Mouse (Mus musculus) heart, embryonic 12.5 days (tissue): ENCODE measurements around the gene Syt7. TPM values are rescaled to one million over a fixed set of nuclear protein-coding genes. Genes with fewer than 3 reads are reported as not detected.

ENCODE experiments used
- ATAC-seq: fragments of 200-750 bp; cut with Nextera tagmentation; 2 replicates; pipeline ENCODE4 v1.8.0; 2017; ENCODE audit warnings: moderate TSS enrichment, moderate library complexity; ENCODE audit not compliant: insufficient number of reproducible peaks, low FRiP score
- H3K27ac ChIP-seq: fragments of 300-500 bp; sonication (generic); 2 replicates; pipeline ENCODE4 v1.5.1; 2016; ENCODE audit warnings: mild to moderate bottlenecking, moderate library complexity; ENCODE audit not compliant: poor library complexity, severe bottlenecking
- H3K27me3 ChIP-seq: fragments of 300-500 bp; sonication (generic); replicated peaks from 2 replicates; pipeline ENCODE4 v1.6.1; 2016; ENCODE audit warnings: mild to moderate bottlenecking, moderate library complexity
- H3K36me3 ChIP-seq: fragments of 300-500 bp; sonication (generic); 2 replicates; pipeline ENCODE4 v1.6.1; 2016; ENCODE audit warnings: mild to moderate bottlenecking, moderate library complexity
- H3K4me1 ChIP-seq: fragments of 300-500 bp; sonication (generic); replicated peaks from 2 replicates; pipeline ENCODE4 v1.6.1; 2016; ENCODE audit warnings: mild to moderate bottlenecking
- H3K4me2 ChIP-seq: fragments of 300-500 bp; sonication (generic); 2 replicates; pipeline ENCODE4 v1.6.1; 2016; ENCODE audit warnings: mild to moderate bottlenecking, moderate library complexity
- H3K4me3 ChIP-seq: fragments of 300-500 bp; sonication (generic); 2 replicates; pipeline ENCODE4 v1.5.1; 2016; ENCODE audit warnings: mild to moderate bottlenecking
- H3K9ac ChIP-seq: fragments of 300-500 bp; sonication (generic); 2 replicates; pipeline ENCODE4 v1.6.1; 2016; ENCODE audit warnings: mild to moderate bottlenecking, moderate library complexity
- H3K9me3 ChIP-seq: fragments of 300-500 bp; sonication (generic); replicated peaks from 2 replicates; pipeline ENCODE4 v1.6.1; 2016; ENCODE audit warnings: mild to moderate bottlenecking, moderate library complexity
- WGBS: fragments of 180-500 bp; shearing (Covaris S2); methylation state at CpG from one replicate; pipeline ENCODE4 v1.1.7; 2016; 5-methylcytosine and 5-hydroxymethylcytosine counted together
- polyA plus RNA-seq: library from polyadenylated mRNA; unstranded; fragments of >200 nt; fragmentation: Nextera tagmentation; extraction: Ambion mirVana; gene quantifications from 2 replicates; pipeline ENCODE4 v1.2.1, GENCODE M21; 2016

The Syt7 gene
- polyA plus RNA-seq, 1 experiment from 2014 or later = 0.59 TPM

DNA sequence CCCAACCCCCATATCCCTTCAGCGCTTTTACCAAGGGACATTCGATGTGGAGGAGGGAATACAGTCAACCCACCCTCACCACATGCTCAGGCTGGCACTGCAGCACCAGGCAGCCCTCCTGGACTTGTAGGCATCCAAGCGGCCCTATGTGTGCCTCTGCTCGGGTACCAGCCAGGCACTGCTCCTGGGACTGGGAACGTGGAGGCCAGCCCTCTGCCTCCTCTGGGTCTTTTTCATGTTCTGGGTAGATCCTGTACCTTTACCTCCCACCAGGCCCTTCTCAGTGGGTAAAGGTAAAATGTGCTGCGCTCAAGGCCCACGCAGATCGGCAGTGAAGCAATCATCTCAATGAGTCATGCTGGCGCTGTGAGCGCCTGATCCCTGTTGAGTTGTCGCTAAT lies 71.0 kb downstream of the Syt7 start:
- no peaks in the 10 kb centered on the region for H3K36me3 ChIP-seq
- ATAC-seq = no peak

DNA sequence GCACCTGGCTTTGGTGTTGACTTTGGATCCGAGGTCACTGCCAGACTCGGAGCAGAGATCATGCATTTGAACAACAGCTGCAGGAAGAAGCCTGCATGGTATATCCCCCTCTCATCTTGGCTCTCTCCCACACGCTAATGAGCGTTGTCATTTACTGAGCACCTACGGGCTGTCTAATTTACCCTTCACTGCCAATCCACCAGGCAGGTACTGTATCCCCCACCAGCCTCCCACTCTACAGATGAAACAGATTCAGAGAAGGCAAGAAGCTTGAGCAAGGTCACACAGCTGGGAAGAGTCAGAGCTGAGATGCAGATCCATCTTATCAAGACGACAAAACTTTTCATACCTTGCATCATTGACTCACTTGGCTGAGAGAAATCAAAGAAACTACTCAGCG lies 72.7 kb downstream of the Syt7 start:
- Histone ChIP-seq H3K9me3 (no peaks in the 10 kb centered on the region), H3K9ac (no peak overlapping the region), H3K4me1 (peaks cover 16% of the 10 kb centered on the region; the same call in 1 of the 2 replicates), H3K27ac (no peak overlapping the region), H3K36me3 (no peaks in the 10 kb centered on the region), H3K4me2 (no peak overlapping the region), H3K27me3 (peaks cover 95% of the 10 kb centered on the region), H3K4me3 (no peak overlapping the region)
- WGBS = 36% methylated on average over 7 of the region's 7 CpGs
- ATAC-seq = no peak

More for the DNA sequence above, 71.0 kb downstream of the Syt7 start:
- H3K9ac ChIP-seq = no peak overlapping the region
- H3K4me2 ChIP-seq = no peak overlapping the region
- H3K4me3 ChIP-seq = no peak overlapping the region
- H3K27ac ChIP-seq = no peak overlapping the region
- no peaks in the 10 kb centered on the region for H3K9me3 ChIP-seq
- H3K4me1 ChIP-seq = peaks cover 16% of the 10 kb centered on the region; the same call in 1 of the 2 replicates
- peaks cover 97% of the 10 kb centered on the region for H3K27me3 ChIP-seq
- 35% methylated on average over 11 of the region's 11 CpGs for whole genome bisulfite sequencing

DNA sequence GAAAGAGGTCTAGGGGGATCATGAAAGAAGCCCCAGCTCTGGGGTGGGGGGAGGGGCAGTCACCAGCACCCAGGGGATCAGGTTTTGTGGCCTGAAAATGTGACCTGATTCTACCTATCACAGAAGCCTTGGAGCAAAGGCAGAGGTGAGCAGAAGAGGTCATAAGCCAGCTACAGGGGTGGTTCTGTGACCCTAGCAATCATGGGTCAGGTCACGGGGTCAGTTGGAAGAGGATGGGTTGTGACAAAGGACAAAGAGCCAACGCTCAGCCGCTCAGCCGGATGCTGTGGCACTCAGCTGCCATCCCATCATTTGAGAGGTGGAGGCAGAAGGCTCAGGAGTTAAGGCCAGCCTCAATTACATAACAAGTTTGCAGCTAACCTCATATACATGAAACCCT lies 75.5 kb downstream of the Syt7 start:
- peaks cover 91% of the 10 kb centered on the region for H3K27me3 ChIP-seq
- peaks cover 10% of the 10 kb centered on the region; the same call in 1 of the 2 replicates for H3K4me1 ChIP-seq
- no peaks in the 10 kb centered on the region for H3K36me3 ChIP-seq
- H3K9ac ChIP-seq = no peak overlapping the region
- 39% methylated on average over 4 of the region's 4 CpGs for WGBS
- H3K4me3 ChIP-seq = no peak overlapping the region
- no peaks in the 10 kb centered on the region for H3K9me3 ChIP-seq
- no peak overlapping the region for H3K27ac ChIP-seq
- no peak overlapping the region for H3K4me2 ChIP-seq
- no peak for ATAC-seq

DNA sequence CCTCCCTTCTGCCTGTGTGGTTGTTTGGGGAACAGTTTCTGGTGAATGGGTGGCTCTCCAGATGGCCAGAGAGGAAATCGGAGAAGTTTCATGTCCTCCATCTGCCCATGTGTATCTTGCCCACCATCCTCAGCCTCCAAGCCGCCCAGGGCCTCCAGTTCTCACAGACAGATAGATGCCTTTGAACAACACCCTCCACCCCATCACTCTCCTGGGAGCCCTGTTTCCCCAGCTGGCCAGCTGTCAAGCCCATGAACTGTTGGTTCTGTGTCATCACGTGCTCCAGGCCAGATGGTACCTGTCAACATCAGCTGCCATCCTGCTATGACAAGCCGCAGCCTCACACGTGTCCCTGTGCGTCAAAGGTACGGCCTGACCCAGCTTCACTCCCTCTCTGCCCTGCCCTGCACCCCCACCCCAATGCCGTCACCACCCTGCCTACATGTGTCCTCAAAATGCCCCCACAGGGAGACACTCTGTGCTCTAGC lies 80.3 kb downstream of the Syt7 start:
- no peak overlapping the region for H3K4me2 ChIP-seq
- no peaks in the 10 kb centered on the region for H3K36me3 ChIP-seq
- WGBS = 33% methylated on average over 8 of the region's 8 CpGs
- H3K9me3 ChIP-seq = no peaks in the 10 kb centered on the region
- no peak overlapping the region for H3K27ac ChIP-seq
- H3K4me1 ChIP-seq = peaks cover 6% of the 10 kb centered on the region; the same call in 1 of the 2 replicates
- H3K4me3 ChIP-seq = no peak overlapping the region
- H3K9ac ChIP-seq = no peak overlapping the region
- ATAC-seq = no peak; the same call in 1 of the 2 replicates
- H3K27me3 ChIP-seq = peaks cover 71% of the 10 kb centered on the region

DNA sequence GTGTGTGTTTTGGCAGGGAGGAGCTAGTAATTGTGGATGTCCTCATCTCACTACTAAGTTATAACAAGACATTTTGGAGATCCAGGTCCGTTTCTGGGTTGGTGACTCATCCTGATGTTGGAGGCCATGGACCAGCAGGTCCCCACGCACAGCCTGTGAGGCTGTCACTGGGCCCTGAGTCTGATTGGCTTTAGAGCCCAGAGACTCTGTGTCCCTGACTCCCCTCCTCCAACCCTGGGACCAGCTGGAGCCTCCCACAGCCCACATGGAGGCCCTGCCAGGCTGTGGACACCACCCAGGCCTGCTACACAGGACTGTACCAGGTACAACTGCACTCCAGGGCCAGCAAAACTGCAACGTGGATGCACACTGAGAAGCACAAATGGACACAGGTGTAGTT lies 84.1 kb downstream of the Syt7 start:
- no peak for ATAC-seq
- H3K4me3 ChIP-seq = no peak overlapping the region
- H3K9ac ChIP-seq = no peak overlapping the region
- no peak overlapping the region for H3K27ac ChIP-seq
- H3K4me2 ChIP-seq = no peak overlapping the region
- H3K9me3 ChIP-seq = no peaks in the 10 kb centered on the region
- H3K36me3 ChIP-seq = no peaks in the 10 kb centered on the region
- WGBS = 63% methylated on average over 3 of the region's 3 CpGs
- peaks cover 77% of the 10 kb centered on the region for H3K27me3 ChIP-seq
- peaks cover 6% of the 10 kb centered on the region; the same call in 1 of the 2 replicates for H3K4me1 ChIP-seq

GRCm38 (mm10) chr19:10473779-10474178 lies 84.9 kb downstream of the Syt7 start:
- Histone ChIP-seq H3K27ac (no peak overlapping the region), H3K36me3 (no peaks in the 10 kb centered on the region), H3K4me3 (no peak overlapping the region), H3K4me1 (peaks cover 6% of the 10 kb centered on the region; the same call in 1 of the 2 replicates), H3K9ac (no peak overlapping the region), H3K4me2 (no peak overlapping the region), H3K27me3 (peaks cover 78% of the 10 kb centered on the region), H3K9me3 (no peaks in the 10 kb centered on the region)
- peak; percentile 66; the same call in 1 of the 2 replicates for ATAC-seq
- WGBS = 23% methylated on average over 6 of the region's 6 CpGs

DNA sequence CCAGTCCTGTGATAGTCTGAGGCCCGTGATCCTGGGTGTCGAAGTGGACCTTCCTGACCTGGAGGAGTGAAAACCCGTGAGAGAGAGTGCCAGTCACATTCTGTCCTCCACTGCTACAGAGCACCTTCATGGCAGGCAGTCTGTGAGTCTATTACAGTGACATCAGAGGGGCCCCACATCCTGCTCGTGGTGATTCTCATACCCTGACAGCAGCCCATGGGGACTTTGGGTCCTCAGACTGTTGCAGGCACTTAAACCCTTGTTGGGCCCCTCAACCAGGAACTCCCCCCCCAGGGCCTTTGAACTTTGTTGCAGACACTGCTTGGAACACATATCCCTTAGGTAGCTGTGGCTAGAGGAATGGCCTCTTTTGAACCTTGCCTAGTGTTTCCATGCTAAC lies 90.7 kb downstream of the Syt7 start:
- H3K9me3 ChIP-seq = no peaks in the 10 kb centered on the region
- 33% methylated on average over 4 of the region's 4 CpGs for WGBS
- peaks cover 76% of the 10 kb centered on the region for H3K27me3 ChIP-seq
- H3K4me3 ChIP-seq = no peak overlapping the region
- no peak overlapping the region for H3K27ac ChIP-seq
- no peak overlapping the region for H3K9ac ChIP-seq
- H3K4me1 ChIP-seq = peaks cover 13% of the 10 kb centered on the region
- no peak for ATAC-seq
- no peaks in the 10 kb centered on the region for H3K36me3 ChIP-seq
- H3K4me2 ChIP-seq = no peak overlapping the region

GRCm38 (mm10) chr19:10482703-10483102 lies 93.8 kb downstream of the Syt7 start, which contains the start of gene Ppp1r32:
Gene Ppp1r32, minus strand, starts transcription at chr19:10482928.
- Histone ChIP-seq H3K9ac (no peak within 1 kb of the TSS), H3K27ac (no peak within 1 kb of the TSS), H3K4me2 (no peak within 1 kb of the TSS), H3K9me3 (no peaks in the 10 kb centered on the region), H3K4me3 (no peak within 1 kb of the TSS), H3K36me3 (no peaks in the 10 kb centered on the region), H3K27me3 (peaks cover 73% of the 10 kb centered on the region), H3K4me1 (peaks cover 13% of the 10 kb centered on the region)
- ATAC-seq = peak; percentile 35; the same call in 1 of the 2 replicates
- 27% methylated on average over 6 of the region's 6 CpGs for WGBS

DNA sequence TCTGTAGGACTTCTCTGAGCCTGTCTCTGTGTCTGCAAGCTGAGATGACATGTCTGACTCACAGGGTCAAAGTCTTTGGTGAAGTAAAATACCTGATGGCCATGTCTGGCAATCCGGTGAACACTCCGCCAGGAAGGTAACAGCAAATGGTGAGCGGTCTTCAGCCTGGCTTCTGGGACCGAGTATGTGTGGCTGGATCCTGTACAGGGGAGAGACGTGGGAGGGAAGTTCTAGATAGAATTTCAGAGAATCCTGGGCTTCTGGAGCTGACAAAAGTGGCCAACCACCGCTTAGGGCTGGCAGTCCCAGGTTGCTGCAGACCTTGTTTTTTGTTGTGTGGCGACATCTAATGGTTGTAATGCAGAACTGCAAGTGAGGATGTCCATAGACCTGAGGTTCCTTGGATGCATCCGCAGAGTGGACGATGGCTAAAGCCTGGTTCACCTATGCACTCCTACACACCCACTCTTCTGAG lies 97.4 kb downstream of the Syt7 start:
- Histone ChIP-seq H3K4me2 (no peak overlapping the region), H3K9ac (no peak overlapping the region), H3K4me3 (no peak overlapping the region), H3K27ac (no peak overlapping the region), H3K9me3 (no peaks in the 10 kb centered on the region), H3K36me3 (no peaks in the 10 kb centered on the region), H3K4me1 (peaks cover 13% of the 10 kb centered on the region), H3K27me3 (peaks cover 76% of the 10 kb centered on the region)
- ATAC-seq = peak; percentile 46
- 25% methylated on average over 9 of the region's 9 CpGs for WGBS

DNA sequence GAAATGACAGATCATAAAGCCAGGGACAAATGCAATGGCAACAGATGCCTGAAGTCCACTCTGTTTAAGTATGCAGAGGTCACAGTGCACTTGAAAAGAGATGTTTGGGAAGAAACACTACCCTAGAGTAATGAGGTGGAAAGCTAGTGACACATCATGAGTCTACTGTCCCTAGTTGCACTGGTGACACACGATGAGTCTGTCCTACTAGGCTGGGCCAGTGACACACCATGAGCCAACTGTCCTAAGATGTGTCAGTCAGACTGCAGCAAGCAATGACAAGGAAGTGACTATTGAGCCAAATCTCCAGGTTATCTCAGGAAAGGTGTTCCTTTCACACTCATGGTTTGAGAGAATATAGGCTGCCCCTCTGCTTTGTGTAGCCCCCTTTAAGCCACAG lies 106.8 kb downstream of the Syt7 start:
- H3K4me1 ChIP-seq = peaks cover 15% of the 10 kb centered on the region; the same call in 1 of the 2 replicates
- peaks cover 28% of the 10 kb centered on the region for H3K27me3 ChIP-seq
- H3K4me2 ChIP-seq = no peak overlapping the region
- H3K9ac ChIP-seq = no peak overlapping the region
- ATAC-seq = no peak
- 90% methylated on average over 1 of the region's 1 CpGs for WGBS
- H3K27ac ChIP-seq = no peak overlapping the region
- no peaks in the 10 kb centered on the region for H3K9me3 ChIP-seq
- no peak overlapping the region for H3K4me3 ChIP-seq
- peaks cover 20% of the 10 kb centered on the region for H3K36me3 ChIP-seq

- Histone ChIP-seq H3K4me3 (no peak overlapping the region), H3K4me2 (no peak overlapping the region), H3K9ac (no peak overlapping the region), H3K27me3 (peaks cover 15% of the 10 kb centered on the region; the same call in 1 of the 2 replicates), H3K27ac (no peak overlapping the region), H3K36me3 (peaks cover 33% of the 10 kb centered on the region), H3K4me1 (peaks cover 15% of the 10 kb centered on the region; the same call in 1 of the 2 replicates), H3K9me3 (no peaks in the 10 kb centered on the region)
- WGBS = 55% methylated on average over 2 of the region's 2 CpGs
- no peak for ATAC-seq
Measured at GRCm38 (mm10) chr19:10496976-10497375, 108.1 kb downstream of the Syt7 start.
